Mouse (Mus musculus): ENCODE measurements around the gene Ispd. TPM values are rescaled to one million over a fixed set of nuclear protein-coding genes. Genes with fewer than 3 reads are reported as not detected.

The Ispd gene
- polyA plus RNA-seq, 1 experiment from 2014 or later: 3.1 TPM

- H3K4me2 ChIP-seq: no peak overlapping the region
- H3K9ac ChIP-seq: no peak overlapping the region
- H3K4me3 ChIP-seq: no peak overlapping the region
- no peaks in the 10 kb centered on the region for H3K27me3 ChIP-seq (replicated peaks)
- WGBS (ENCODE audit: insufficient replicate concordance): 69% methylated on average over 4 of the region's 4 CpGs
- H3K36me3 ChIP-seq: no peaks in the 10 kb centered on the region
- peaks cover 7% of the 10 kb centered on the region for H3K4me1 ChIP-seq
- no peak overlapping the region for H3K27ac ChIP-seq
- H3K9me3 ChIP-seq (replicated peaks): no peaks in the 10 kb centered on the region
- ATAC-seq: no peak
Measured at GRCm38 (mm10) chr12:36531421-36532072, 150.3 kb downstream of the Ispd start.

GRCm38 (mm10) chr12:36532525-36532924, 151.3 kb downstream of the Ispd start:
- no peak for ATAC-seq
- Histone ChIP-seq H3K4me1 (peaks cover 7% of the 10 kb centered on the region), H3K27ac (no peak overlapping the region), H3K36me3 (no peaks in the 10 kb centered on the region), H3K9me3 (replicated peaks) (no peaks in the 10 kb centered on the region), H3K4me2 (no peak overlapping the region), H3K9ac (no peak overlapping the region), H3K4me3 (no peak overlapping the region), H3K27me3 (replicated peaks) (no peaks in the 10 kb centered on the region)
- 67% methylated on average over 3 of the region's 3 CpGs for WGBS (ENCODE audit: insufficient replicate concordance)

- Histone ChIP-seq H3K4me3 (no peak overlapping the region), H3K27me3 (replicated peaks) (no peaks in the 10 kb centered on the region), H3K4me1 (peaks cover 7% of the 10 kb centered on the region), H3K9ac (no peak overlapping the region), H3K36me3 (no peaks in the 10 kb centered on the region), H3K4me2 (no peak overlapping the region), H3K9me3 (replicated peaks) (no peaks in the 10 kb centered on the region), H3K27ac (no peak overlapping the region)
- 32% methylated on average over 2 of the region's 2 CpGs for WGBS (ENCODE audit: insufficient replicate concordance)
- peak; percentile 65 for ATAC-seq
Measured at GRCm38 (mm10) chr12:36533160-36533900, 152.1 kb downstream of the Ispd start.

GRCm38 (mm10) chr12:36534589-36534988, 153.3 kb downstream of the Ispd start:
- WGBS (ENCODE audit: insufficient replicate concordance): 66% methylated on average over 5 of the region's 5 CpGs
- ATAC-seq: no peak
- Histone ChIP-seq H3K4me1 (peaks cover 7% of the 10 kb centered on the region), H3K36me3 (no peaks in the 10 kb centered on the region), H3K4me2 (no peak overlapping the region), H3K4me3 (no peak overlapping the region), H3K9ac (no peak overlapping the region), H3K27ac (no peak overlapping the region), H3K9me3 (replicated peaks) (no peaks in the 10 kb centered on the region), H3K27me3 (replicated peaks) (no peaks in the 10 kb centered on the region)

- Histone ChIP-seq H3K27ac (no peak overlapping the region), H3K4me3 (no peak overlapping the region)
- no peak for ATAC-seq
Measured at GRCm38 (mm10) chr12:36545318-36545717, 164.1 kb downstream of the Ispd start.

GRCm38 (mm10) chr12:36549474-36549873, 168.2 kb downstream of the Ispd start:
- H3K27ac ChIP-seq: no peak overlapping the region
- H3K9me3 ChIP-seq (replicated peaks): no peaks in the 10 kb centered on the region
- H3K27me3 ChIP-seq (replicated peaks): no peaks in the 10 kb centered on the region
- no peak for ATAC-seq
- H3K9ac ChIP-seq: no peak overlapping the region
- no peaks in the 10 kb centered on the region for H3K36me3 ChIP-seq
- 76% methylated on average over 9 of the region's 9 CpGs for WGBS (ENCODE audit: insufficient replicate concordance)
- H3K4me2 ChIP-seq: no peak overlapping the region
- H3K4me3 ChIP-seq: no peak overlapping the region
- H3K4me1 ChIP-seq: no peaks in the 10 kb centered on the region

More at GRCm38 (mm10) chr12:36545318-36545717, 164.1 kb downstream of the Ispd start:
- H3K4me1 ChIP-seq: no peaks in the 10 kb centered on the region
- H3K36me3 ChIP-seq: no peaks in the 10 kb centered on the region
- H3K4me2 ChIP-seq: no peak overlapping the region
- H3K27me3 ChIP-seq (replicated peaks): no peaks in the 10 kb centered on the region
- H3K9ac ChIP-seq: no peak overlapping the region
- H3K9me3 ChIP-seq (replicated peaks): no peaks in the 10 kb centered on the region

- ATAC-seq: no peak
- no peaks in the 10 kb centered on the region for H3K9me3 ChIP-seq (replicated peaks)
- 74% methylated on average over 1 of the region's 1 CpGs for WGBS (ENCODE audit: insufficient replicate concordance)
- no peaks in the 10 kb centered on the region for H3K4me1 ChIP-seq
- H3K27ac ChIP-seq: no peak overlapping the region
- H3K9ac ChIP-seq: no peak overlapping the region
- H3K36me3 ChIP-seq: no peaks in the 10 kb centered on the region
- H3K4me3 ChIP-seq: no peak overlapping the region
- no peak overlapping the region for H3K4me2 ChIP-seq
- no peaks in the 10 kb centered on the region for H3K27me3 ChIP-seq (replicated peaks)
Measured at GRCm38 (mm10) chr12:36554697-36555096, 173.4 kb downstream of the Ispd start.

GRCm38 (mm10) chr12:36564146-36564545, 182.9 kb downstream of the Ispd start:
- H3K27me3 ChIP-seq (replicated peaks): no peaks in the 10 kb centered on the region
- H3K4me1 ChIP-seq: no peaks in the 10 kb centered on the region
- H3K9ac ChIP-seq: no peak overlapping the region
- no peak overlapping the region for H3K27ac ChIP-seq
- WGBS (ENCODE audit: insufficient replicate concordance): 79% methylated on average over 2 of the region's 2 CpGs
- no peaks in the 10 kb centered on the region for H3K9me3 ChIP-seq (replicated peaks)
- no peak overlapping the region for H3K4me2 ChIP-seq
- H3K36me3 ChIP-seq: no peaks in the 10 kb centered on the region
- no peak for ATAC-seq
- H3K4me3 ChIP-seq: no peak overlapping the region

GRCm38 (mm10) chr12:36566974-36567373, 185.7 kb downstream of the Ispd start:
- no peaks in the 10 kb centered on the region for H3K4me1 ChIP-seq
- no peak overlapping the region for H3K4me2 ChIP-seq
- H3K4me3 ChIP-seq: no peak overlapping the region
- H3K9me3 ChIP-seq (replicated peaks): no peaks in the 10 kb centered on the region
- H3K27me3 ChIP-seq (replicated peaks): no peaks in the 10 kb centered on the region
- no peak overlapping the region for H3K9ac ChIP-seq
- no peak overlapping the region for H3K27ac ChIP-seq
- H3K36me3 ChIP-seq: no peaks in the 10 kb centered on the region
- 69% methylated on average over 1 of the region's 1 CpGs for WGBS (ENCODE audit: insufficient replicate concordance)
- no peak for ATAC-seq

GRCm38 (mm10) chr12:36570414-36571095, 189.3 kb downstream of the Ispd start:
- Histone ChIP-seq H3K9ac (no peak overlapping the region), H3K27me3 (replicated peaks) (no peaks in the 10 kb centered on the region), H3K36me3 (no peaks in the 10 kb centered on the region), H3K9me3 (replicated peaks) (no peaks in the 10 kb centered on the region), H3K4me2 (no peak overlapping the region), H3K4me1 (no peaks in the 10 kb centered on the region), H3K4me3 (no peak overlapping the region), H3K27ac (no peak overlapping the region)
- WGBS (ENCODE audit: insufficient replicate concordance): 66% methylated on average over 4 of the region's 4 CpGs
- no peak for ATAC-seq

GRCm38 (mm10) chr12:36584828-36585227, 203.6 kb downstream of the Ispd start:
- no peaks in the 10 kb centered on the region for H3K36me3 ChIP-seq
- no peak for ATAC-seq
- no peak overlapping the region for H3K27ac ChIP-seq
- no peaks in the 10 kb centered on the region for H3K4me1 ChIP-seq
- H3K9ac ChIP-seq: no peak overlapping the region
- H3K4me3 ChIP-seq: no peak overlapping the region
- no peaks in the 10 kb centered on the region for H3K9me3 ChIP-seq (replicated peaks)
- no peak overlapping the region for H3K4me2 ChIP-seq
- 61% methylated on average over 3 of the region's 3 CpGs for WGBS (ENCODE audit: insufficient replicate concordance)
- no peaks in the 10 kb centered on the region for H3K27me3 ChIP-seq (replicated peaks)

GRCm38 (mm10) chr12:36597539-36598250, 216.4 kb downstream of the Ispd start:
- Histone ChIP-seq H3K9me3 (replicated peaks) (no peaks in the 10 kb centered on the region), H3K4me3 (no peak overlapping the region), H3K9ac (no peak overlapping the region), H3K27me3 (replicated peaks) (no peaks in the 10 kb centered on the region), H3K4me2 (no peak overlapping the region), H3K27ac (no peak overlapping the region), H3K4me1 (no peaks in the 10 kb centered on the region), H3K36me3 (no peaks in the 10 kb centered on the region)
- WGBS (ENCODE audit: insufficient replicate concordance): 47% methylated on average over 2 of the region's 2 CpGs
- no peak for ATAC-seq
